Mouse (Mus musculus) spleen, adult 12 weeks (tissue): Measurements from ENCODE around the gene Eri2.
"Not testable (repeated sequence)": the region's sequence is repeated elsewhere in the genome, so short reads cannot be mapped to it uniquely, and the experiment has no call there.

ENCODE experiments used
- DNase-seq: peaks from one replicate; pipeline ENCODE4 v3.0.0; 2022; ENCODE audit warnings: low spot score

Gene Eri2

DNA sequence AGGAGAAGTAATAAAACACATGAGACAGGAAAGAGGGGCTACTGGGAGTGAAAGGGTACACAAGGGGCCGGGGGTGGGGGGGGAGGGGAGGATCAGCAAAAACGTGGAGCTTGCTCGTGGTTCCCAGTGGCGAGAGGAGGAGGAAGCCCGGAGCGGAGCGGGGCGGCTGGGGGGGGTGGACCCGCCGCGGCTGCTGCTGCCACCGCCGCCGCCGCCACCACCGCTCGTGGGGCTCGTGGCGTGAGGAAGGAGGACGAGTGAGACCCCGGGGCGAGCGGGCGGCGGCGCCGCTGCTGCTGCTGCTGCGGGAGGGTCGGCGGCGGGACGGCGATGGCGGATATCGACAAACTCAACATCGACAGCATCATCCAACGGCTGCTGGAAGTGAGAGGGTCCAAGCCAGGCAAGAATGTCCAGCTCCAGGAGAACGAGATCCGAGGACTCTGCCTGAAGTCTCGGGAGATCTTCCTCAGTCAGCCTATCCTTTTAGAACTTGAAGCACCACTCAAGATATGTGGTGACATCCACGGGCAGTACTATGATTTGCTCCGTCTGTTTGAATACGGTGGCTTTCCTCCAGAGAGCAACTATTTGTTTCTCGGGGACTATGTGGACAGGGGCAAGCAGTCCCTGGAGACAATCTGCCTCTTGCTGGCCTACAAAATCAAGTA, 53.9 kb downstream of the Eri2 start:
- DNase-seq = not testable (repeated sequence)

DNA sequence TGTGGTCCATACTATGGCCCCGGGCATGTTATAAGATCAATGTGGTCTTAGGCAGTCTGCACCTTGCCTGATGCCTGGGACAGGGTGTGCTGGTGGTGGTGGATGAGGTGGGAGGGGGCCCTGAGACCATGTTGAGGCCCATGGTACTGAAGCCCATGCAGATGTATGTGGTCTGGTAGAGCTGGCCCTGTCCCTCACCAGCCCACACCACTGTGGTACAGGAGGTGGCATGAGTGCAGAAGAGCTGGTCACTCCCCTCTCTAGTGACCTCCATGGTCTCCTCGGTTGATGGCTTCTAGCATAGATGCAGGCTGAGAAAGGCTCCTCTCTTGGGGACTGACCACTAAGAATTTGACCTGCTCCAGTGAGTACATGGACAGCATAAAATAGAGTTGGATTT, 55.0 kb downstream of the Eri2 start:
- DNase-seq = no peak

DNA sequence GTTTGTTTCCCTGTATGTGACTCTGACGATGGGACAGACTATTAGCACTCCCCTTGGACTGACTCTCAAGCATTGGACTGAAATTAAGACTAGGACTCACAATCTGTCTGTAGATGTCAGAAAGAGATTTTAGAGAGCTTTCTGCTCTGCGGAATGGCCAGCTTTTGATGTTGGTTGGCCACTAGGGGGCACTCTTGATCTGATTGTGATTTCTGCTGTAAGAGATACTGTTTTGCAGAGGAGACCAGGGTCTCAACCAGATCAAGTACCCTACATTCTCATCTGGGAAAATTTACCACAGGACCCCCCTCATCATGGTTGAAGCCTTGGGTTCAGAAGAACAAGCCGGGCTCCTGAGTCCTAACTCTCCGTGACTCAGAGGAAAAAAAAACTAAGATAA, 62.6 kb downstream of the Eri2 start:
- DNase-seq = not testable (repeated sequence)

DNA sequence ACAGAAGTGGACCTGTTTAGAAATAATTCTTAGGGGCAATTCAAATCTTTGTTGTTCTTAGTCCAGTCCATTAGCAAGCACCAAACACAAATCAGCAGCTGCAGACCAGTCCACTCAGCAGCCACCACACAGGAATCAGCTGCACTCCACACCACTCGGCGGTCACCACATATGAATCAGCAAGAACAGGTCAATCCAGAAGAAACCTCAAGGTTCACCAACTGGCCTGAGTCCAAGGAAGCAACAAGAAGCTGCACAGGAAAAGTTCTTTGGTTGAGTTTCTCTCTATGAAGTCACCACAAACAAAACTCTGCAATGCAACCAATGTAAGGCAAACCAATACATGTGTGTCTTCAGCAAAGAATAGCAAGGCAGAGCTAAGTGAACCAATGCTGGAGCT, 66.2 kb downstream of the Eri2 start:
- no peak for DNase-seq

DNA sequence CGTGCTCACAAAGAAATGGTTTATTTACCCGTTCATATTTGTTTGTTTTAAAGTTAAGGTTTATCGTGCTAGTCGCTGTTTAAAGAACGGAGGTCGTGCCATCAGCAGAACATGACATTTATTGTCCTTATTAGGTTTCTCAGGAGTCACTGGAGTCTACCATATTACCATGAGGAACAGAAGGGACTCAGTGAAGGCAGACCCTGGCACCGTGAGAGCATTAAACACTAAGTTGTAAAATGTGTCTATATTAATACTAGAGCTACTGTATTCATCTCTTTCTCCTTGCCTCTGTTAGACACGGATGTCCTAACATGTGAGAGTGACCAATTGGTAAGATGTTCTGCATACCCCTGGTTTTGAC, 72.9 kb downstream of the Eri2 start:
- peak; percentile 2 for DNase-seq

DNA sequence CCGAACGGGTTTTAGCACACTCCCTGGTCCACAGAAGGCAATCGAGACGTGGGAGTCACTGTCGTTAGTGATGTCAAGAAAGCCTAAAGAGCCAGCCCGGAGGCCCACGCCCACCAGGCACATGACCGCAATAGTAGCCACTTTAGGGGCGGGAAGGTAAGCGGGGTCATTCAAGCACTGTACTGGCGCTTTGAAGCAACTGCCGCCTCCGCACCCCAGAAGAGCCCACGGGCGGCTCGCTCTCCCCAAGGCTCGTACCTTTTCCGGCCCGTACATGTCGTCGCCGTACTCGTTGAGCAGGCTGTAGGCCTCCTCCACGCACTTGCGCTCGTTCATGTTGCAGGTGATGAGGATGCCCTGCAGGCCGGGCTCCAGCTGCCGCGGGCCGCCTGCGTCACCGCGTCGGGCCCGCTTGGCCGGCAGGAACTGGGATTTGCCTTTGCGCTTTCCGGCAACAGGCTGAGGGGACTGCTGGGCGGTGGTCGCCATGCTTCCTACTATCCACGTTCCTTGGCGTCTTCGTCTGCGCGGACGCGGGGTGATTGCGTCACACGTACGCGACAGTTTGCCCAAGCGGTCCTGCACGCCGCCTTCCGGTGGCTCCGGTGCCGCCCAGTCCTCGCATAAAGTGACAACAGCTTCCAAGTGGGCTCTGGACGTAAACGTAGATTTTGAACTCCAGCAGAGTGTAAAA, 73.5 kb downstream of the Eri2 start, which contains the start of gene Thumpd1:
Thumpd1 (minus strand) TSS at position 546 of the 694 bp plus-strand sequence.
- DNase-seq = peak; percentile 81
